Mouse (Mus musculus) olfactory bulb, adult 2 months (tissue): ENCODE measurements around the gene Mtfr1l. TPM values are rescaled to one million over a fixed set of nuclear protein-coding genes. Genes with fewer than 3 reads are reported as not detected.

Experiments
- H3K27ac ChIP-seq: fragments of 200-500 bp; 2 replicates; pipeline ENCODE4 v1.5.1; 2012; ENCODE audit warnings: low read depth, low read length; ENCODE audit not compliant: insufficient read depth
- H3K4me1 ChIP-seq: fragments of 200-500 bp; 2 replicates; pipeline ENCODE4 v1.6.1; 2012; ENCODE audit warnings: low read length; ENCODE audit not compliant: control insufficient read depth, insufficient read depth
- H3K4me3 ChIP-seq: fragments of 200-500 bp; 2 replicates; pipeline ENCODE4 v1.5.1; 2012; ENCODE audit warnings: mild to moderate bottlenecking, low read depth, low read length, moderate library complexity; ENCODE audit not compliant: insufficient read depth
- CTCF ChIP-seq: fragments of 200-500 bp; IDR thresholded peaks from 2 replicates; pipeline ENCODE4 v1.5.1; 2012; ENCODE audit warnings: low read depth, mild to moderate bottlenecking, low read length, moderate library complexity; ENCODE audit not compliant: insufficient read depth
- POLR2A ChIP-seq: fragments of 200-500 bp; IDR thresholded peaks from 2 replicates; pipeline ENCODE4 v1.6.1; 2012; ENCODE audit warnings: mild to moderate bottlenecking, low read depth, low read length, moderate library complexity; ENCODE audit not compliant: insufficient read depth
- WGBS: fragments of 180-500 bp; shearing (Covaris S2); methylation state at CpG from one replicate; pipeline ENCODE4 v1.1.7; 2018; 5-methylcytosine and 5-hydroxymethylcytosine counted together
- polyA plus RNA-seq: library from polyadenylated mRNA; stranded (reverse); fragments of >200 nt; gene quantifications from 2 replicates; pipeline ENCODE4 v1.2.4, GENCODE M21; 2012; ENCODE audit warnings: low replicate concordance; ENCODE audit not compliant: missing spikeins, insufficient read depth, insufficient read length

Gene Mtfr1l
- polyA plus RNA-seq, 1 experiment: not detected

DNA sequence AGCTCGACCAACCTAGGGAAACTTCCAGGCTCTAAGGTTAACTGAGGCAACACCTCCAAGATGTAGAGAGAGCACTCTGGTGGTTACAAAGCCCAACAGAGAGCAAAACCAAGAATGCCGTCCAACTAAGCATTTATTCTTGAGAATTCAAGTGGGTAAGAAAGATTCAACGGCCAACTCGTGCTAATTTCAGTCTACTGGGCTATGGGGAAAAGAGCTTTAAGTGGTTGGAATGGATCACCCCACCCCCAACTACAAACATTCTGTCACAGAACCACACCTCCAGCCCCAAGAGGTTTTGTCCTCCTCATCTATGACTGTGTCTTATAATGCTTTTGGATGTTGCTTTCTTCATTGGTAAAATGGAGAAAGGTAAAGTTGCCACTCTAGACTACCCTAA, 2.3 kb downstream of the Mtfr1l start:
- Histone ChIP-seq H3K4me3 (no peak overlapping the region), H3K4me1 (peaks cover 7% of the 10 kb centered on the region), H3K27ac (no peak overlapping the region)
- TF ChIP-seq CTCF (no peak), POLR2A (no peak)
- WGBS: 48% methylated on average over 4 of the region's 4 CpGs

DNA sequence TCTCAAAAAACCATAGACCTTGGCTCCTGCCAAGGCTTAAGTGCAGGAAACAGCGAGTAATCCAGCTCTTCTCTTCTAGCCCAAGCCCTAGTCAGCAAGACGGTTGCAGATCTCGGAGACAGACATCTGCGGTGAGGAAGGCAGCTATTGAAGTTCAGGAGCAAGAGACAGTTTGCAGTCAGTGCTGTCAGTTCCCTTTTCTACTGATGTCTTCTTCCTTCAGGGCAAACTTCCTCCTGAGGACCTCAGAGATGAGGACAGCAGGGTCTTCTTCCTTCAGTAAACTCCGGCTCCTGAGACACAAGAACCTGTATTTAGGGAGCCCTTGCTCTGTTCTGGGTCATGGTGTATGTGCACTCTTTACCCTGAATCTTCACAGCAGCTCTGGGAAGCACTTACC, 9.0 kb downstream of the Mtfr1l start:
- Histone ChIP-seq H3K4me1 (no peaks in the 10 kb centered on the region), H3K27ac (no peak overlapping the region), H3K4me3 (no peak overlapping the region)
- TF ChIP-seq CTCF (no peak), POLR2A (no peak)
- 56% methylated on average over 5 of the region's 5 CpGs for WGBS

DNA sequence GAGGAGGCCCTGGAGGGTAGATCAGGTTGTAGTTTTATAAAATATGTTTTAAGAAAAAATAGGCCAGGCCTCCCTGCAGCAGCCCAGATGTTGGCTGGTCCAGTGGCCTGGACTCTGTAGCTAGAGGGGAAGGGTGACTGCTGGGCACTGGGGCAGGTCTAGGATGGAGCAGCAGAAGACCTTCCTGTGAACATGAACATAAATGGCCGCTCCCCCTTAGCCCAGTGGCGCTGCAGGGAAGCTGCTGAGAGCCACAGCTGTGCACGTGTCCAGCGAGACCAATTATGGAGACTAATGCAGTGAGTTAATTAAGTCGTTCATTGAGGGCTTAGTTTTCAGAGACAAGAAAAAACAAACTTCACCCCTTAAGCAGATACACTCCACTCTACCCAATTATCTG, 9.4 kb downstream of the Mtfr1l start:
- Histone ChIP-seq H3K27ac (no peak overlapping the region), H3K4me3 (no peak overlapping the region), H3K4me1 (no peaks in the 10 kb centered on the region)
- WGBS: 37% methylated on average over 5 of the region's 5 CpGs
- TF ChIP-seq CTCF (no peak), POLR2A (no peak)

DNA sequence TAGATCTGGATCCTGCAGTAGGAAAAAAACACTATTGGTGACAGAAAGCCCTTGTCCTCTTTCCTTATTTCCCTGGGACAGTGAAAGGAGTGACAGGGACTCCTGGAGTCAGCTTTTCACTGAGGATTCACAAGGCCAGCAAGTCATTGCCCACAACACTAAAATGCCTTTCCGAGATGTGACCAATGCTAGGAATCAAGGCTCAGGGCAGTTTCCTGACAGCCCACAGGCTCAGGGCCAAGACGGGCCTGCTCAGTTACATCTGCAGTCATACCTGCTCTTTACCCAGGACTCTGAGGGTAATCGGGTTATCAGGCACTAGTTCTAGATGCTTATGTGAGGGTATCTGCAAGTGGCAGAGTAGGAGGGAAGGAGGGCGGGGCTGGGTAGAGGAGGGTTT, 11.7 kb downstream of the Mtfr1l start:
- Histone ChIP-seq H3K27ac (no peak overlapping the region), H3K4me1 (no peaks in the 10 kb centered on the region), H3K4me3 (no peak overlapping the region)
- TF ChIP-seq CTCF: no peak
- no peak for TF ChIP-seq POLR2A
- 92% methylated on average over 4 of the region's 4 CpGs for WGBS

DNA sequence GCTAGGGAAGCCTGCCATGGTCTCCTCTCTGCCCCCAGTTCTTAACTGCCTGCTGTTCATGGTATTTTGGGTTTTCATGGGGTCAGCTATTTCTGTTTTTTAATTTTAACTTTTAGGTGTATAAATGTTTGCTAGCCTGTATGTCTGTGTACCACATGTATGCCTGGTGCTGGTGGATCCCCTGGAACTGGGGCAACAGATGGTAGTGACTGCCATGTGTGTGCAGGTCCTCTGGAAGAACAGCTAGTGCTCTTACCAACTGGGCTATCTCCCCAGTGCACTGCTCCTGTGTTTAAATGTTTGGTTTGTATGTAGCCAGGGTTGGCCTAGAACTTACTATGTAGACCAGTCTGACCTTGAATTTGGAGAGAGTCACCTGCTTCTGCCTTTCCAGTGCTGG, 15.9 kb downstream of the Mtfr1l start:
- Histone ChIP-seq H3K27ac (no peak overlapping the region), H3K4me1 (peaks cover 15% of the 10 kb centered on the region), H3K4me3 (no peak overlapping the region)
- no peak for TF ChIP-seq POLR2A
- TF ChIP-seq CTCF: no peak

DNA sequence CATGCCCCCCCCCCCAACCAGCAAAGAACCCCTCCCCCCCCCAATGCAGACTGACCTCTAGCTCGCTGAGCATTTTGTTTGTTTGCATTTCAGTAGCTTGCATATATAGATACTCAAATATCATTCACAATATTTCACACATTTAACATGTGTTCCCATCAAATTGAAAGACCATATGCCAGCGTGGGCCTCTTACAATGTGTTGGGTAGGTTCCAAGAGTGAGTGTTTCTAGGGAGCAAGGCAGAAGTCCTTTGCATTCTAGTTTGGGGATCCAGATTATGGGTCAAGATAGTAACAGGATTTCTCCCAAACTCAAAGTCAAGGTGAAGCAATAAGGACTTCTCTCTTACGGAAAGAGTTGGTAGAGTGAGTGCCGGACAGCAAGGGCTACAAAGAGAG, 16.6 kb downstream of the Mtfr1l start:
- TF ChIP-seq POLR2A (no peak), CTCF (no peak)
- peaks cover 18% of the 10 kb centered on the region for H3K4me1 ChIP-seq
- 92% methylated on average over 4 of the region's 4 CpGs for WGBS

DNA sequence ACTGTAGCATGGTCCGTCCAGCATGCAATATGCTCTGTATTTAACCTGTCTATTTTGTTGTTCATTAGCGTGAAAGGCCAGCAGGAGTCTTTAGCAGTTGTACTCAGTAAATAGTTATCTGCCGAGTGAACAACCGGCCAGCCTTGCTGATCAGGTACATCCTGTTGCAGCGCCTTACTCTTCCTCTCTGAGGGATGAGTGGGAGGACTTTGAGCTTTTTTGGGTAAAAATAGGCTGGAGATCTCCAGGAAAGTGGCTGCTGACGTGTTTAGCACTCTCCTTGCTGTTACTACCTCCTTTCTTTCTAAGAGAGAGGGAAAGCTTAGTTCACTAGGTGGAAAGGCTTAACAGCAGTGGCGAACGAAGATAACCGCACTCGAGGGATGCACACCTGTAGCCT, 17.5 kb downstream of the Mtfr1l start:
- peaks cover 20% of the 10 kb centered on the region for H3K4me1 ChIP-seq
- TF ChIP-seq POLR2A: no peak
- TF ChIP-seq CTCF: no peak
- H3K27ac ChIP-seq: peak overlapping the region; percentile 88
- no peak overlapping the region for H3K4me3 ChIP-seq
- 49% methylated on average over 10 of the region's 10 CpGs for WGBS

More for the DNA sequence above, 16.6 kb downstream of the Mtfr1l start:
- no peak overlapping the region for H3K27ac ChIP-seq
- no peak overlapping the region for H3K4me3 ChIP-seq

DNA sequence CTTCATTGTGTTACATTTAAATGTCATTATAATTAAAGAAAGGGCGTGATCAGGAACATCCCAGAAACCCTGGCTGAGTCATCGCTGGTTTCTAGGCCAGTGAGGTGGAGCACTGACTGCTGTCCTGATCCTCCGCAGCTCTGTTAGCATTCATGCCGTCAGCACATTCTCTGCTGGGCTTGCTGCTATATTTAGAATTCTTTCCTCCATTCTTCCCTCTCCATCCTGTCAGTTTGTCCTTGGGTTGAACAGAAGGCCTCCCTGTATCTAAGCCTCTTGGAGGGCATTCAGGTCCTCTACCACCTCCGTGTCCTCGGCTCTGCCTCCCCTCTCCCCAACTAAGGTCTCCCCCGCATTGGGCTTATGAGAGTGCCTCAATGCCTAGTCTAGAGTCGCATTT, 18.2 kb downstream of the Mtfr1l start:
- no peak overlapping the region for H3K4me3 ChIP-seq
- peak overlapping the region; percentile 88 for H3K27ac ChIP-seq
- TF ChIP-seq POLR2A (no peak), CTCF (no peak)
- peaks cover 23% of the 10 kb centered on the region for H3K4me1 ChIP-seq
- 28% methylated on average over 8 of the region's 8 CpGs for WGBS

DNA sequence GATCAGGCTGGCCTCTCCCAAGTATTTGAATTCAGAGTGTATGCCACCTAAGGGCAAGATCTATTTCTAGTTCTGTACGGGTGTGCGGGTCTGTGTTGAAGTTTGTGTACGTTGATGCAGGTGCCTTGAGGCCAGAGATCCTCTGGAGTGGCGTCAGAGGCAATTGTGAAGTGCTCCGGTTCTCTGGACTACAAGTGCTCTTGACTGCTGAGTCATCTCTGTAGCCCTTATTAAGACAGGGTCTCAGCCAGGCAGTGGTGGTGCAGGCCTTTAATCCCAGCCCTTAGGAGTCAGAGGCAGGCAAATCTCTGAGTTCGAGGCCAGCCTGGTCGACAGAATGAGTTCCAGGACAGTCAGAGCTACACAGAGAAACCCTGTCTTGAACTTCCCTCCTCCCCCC, 19.6 kb downstream of the Mtfr1l start:
- Histone ChIP-seq H3K4me1 (peaks cover 27% of the 10 kb centered on the region), H3K4me3 (no peak overlapping the region), H3K27ac (no peak overlapping the region)
- 83% methylated on average over 7 of the region's 7 CpGs for WGBS
- TF ChIP-seq CTCF (no peak), POLR2A (no peak)

DNA sequence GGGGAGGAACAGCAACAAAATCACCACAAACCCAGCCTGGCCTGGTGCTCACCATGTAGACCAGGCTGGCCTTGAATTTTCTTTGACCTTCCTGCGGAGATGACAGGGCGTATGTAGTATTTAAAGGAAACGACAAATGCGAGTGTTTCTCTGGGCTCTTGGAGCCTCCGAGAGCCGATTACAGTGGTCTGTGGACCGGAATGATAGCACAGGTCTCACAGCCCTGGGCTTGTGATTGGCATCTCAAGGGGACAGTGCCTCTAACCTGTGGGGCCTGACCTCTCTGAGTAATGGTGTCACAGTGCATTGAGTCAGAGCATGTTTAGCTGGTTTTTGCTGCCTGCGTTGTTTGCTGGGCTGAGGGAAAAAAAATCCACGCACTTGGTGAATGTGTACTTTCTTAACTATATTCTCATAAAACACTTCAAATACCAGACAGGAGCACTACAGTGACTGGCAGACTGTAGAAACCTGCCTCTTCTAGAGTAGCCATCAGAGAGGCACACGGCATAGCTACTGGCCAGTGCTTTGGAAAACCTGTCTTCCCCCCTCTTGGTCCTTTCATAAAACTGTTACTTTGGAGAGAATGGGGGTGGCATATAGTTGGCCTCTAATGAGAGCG, 20.8 kb downstream of the Mtfr1l start:
- no peak overlapping the region for H3K27ac ChIP-seq
- no peak overlapping the region for H3K4me3 ChIP-seq
- H3K4me1 ChIP-seq: peaks cover 27% of the 10 kb centered on the region
- no peak for TF ChIP-seq CTCF
- TF ChIP-seq POLR2A: no peak
- WGBS: 91% methylated on average over 11 of the region's 11 CpGs
